9 mouse cellular contexts compared by ENCODE assay signal in the genomic region with DNA sequence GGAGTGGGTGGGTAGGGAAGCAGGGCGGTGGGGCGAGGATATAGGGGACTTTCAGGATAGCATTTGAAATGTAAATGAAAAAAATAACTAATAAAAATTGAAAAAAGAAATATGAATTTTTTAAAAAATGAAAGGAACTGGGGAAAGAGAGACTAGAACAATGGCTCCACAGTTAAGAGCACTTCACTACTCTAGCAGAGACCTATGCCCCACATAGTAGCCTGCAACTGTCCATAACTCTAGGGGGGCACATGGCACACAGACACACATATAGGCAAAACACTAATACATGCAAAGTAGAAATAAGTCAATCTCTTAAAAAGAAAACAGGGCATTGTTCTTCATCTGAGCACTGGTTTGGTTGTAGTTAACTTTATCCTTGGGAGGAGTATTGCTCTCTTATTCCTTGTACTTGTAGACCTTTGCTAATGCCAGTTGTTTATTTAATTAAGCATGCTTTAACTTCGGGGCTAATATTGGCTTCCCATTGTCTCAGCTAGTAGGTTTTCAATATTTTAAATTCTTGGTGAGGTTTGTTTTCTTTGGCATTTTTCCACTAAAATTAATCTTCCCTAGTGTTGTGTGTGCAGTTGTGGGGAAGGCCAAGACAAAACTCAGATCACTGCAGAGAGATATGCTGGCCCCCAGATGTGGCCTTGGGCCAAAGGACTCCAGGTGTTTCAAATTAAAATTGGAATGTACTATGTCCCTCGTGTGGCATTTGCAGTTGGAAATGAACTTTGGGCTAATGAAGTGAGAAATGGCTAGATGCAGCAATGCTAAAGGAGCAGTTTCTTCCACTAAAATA.
DNase-seq lines count a peak whose midpoint lies in the region; ATAC-seq and TF ChIP-seq lines count a peak whose summit lies in the region.
"Had no signal": no experiment of that assay in that cellular context is flagged by ENCODE, and none has a peak within 500 bp of the region (broad histone marks: within the 10 kb centered on the region; RNA-seq: fewer than 3 reads in every experiment).

No protein-coding gene starts in this region.

- H3K4me1 ChIP-seq in hindbrain, embryonic 10.5 days (replicated peaks), result no peaks in the 10 kb centered on the region
- no peaks in the 10 kb centered on the region for H3K4me1 ChIP-seq in hindbrain, postnatal 0 days (ENCODE audit: insufficient read depth, low read length)
- H3K4me1 ChIP-seq in lung, embryonic 16.5 days (replicated peaks; ENCODE audit: control insufficient read depth, insufficient read depth, low read length), result no peaks in the 10 kb centered on the region
- H3K4me1 ChIP-seq in forebrain, postnatal 0 days (ENCODE audit: insufficient read depth), result no peaks in the 10 kb centered on the region
- H3K4me1 ChIP-seq: liver, embryonic 15.5 days had no signal

- 84% methylated on average over 4 of the region's 4 CpGs for WGBS in hindbrain, embryonic 10.5 days
- 77% methylated on average over 4 of the region's 4 CpGs for WGBS in hindbrain, postnatal 0 days
- WGBS in lung, embryonic 16.5 days, result 63% methylated on average over 4 of the region's 4 CpGs
- WGBS in forebrain, postnatal 0 days, result 84% methylated on average over 4 of the region's 4 CpGs

- H3K9me3 ChIP-seq in hindbrain, embryonic 10.5 days, result no peaks in the 10 kb centered on the region
- H3K9me3 ChIP-seq in hindbrain, postnatal 0 days (ENCODE audit: low read length), result no peaks in the 10 kb centered on the region
- no peaks in the 10 kb centered on the region for H3K9me3 ChIP-seq in lung, embryonic 16.5 days (ENCODE audit: control insufficient read depth, low read length)
- no peaks in the 10 kb centered on the region for H3K9me3 ChIP-seq in forebrain, postnatal 0 days (ENCODE audit: low read length)
- H3K9me3 ChIP-seq: liver, embryonic 15.5 days had no signal

- H3K36me3 ChIP-seq in hindbrain, embryonic 10.5 days, result no peaks in the 10 kb centered on the region
- H3K36me3 ChIP-seq in hindbrain, postnatal 0 days (ENCODE audit: insufficient read depth, low read length), result no peaks in the 10 kb centered on the region
- no peaks in the 10 kb centered on the region for H3K36me3 ChIP-seq in lung, embryonic 16.5 days (ENCODE audit: control insufficient read depth, insufficient read depth, low read length)
- H3K36me3 ChIP-seq in forebrain, postnatal 0 days (ENCODE audit: insufficient read depth), result no peaks in the 10 kb centered on the region
- H3K36me3 ChIP-seq: liver, embryonic 15.5 days had no signal

- H3K4me3 ChIP-seq in hindbrain, embryonic 10.5 days, result no peak overlapping the region
- H3K4me3 ChIP-seq in hindbrain, postnatal 0 days (ENCODE audit: low read length), result no peak overlapping the region
- H3K4me3 ChIP-seq in lung, embryonic 16.5 days (ENCODE audit: low read length), result no peak overlapping the region
- H3K4me3 ChIP-seq in forebrain, postnatal 0 days (ENCODE audit: low read depth, low read length), result no peak overlapping the region
- H3K4me3 ChIP-seq: liver, embryonic 15.5 days had no signal

- H3K27ac ChIP-seq in hindbrain, embryonic 10.5 days, result no peak overlapping the region
- H3K27ac ChIP-seq in hindbrain, postnatal 0 days, result no peak overlapping the region
- no peak overlapping the region for H3K27ac ChIP-seq in lung, embryonic 16.5 days (ENCODE audit: low read length)
- H3K27ac ChIP-seq in forebrain, postnatal 0 days (ENCODE audit: low read depth, low read length), result no peak overlapping the region
- H3K27ac ChIP-seq: liver, embryonic 15.5 days had no signal

- TF ChIP-seq CTCF in hindbrain, postnatal 0 days (IDR thresholded peaks at IDR 0.05; ENCODE audit: low read depth), result no peak
- no peak for TF ChIP-seq CTCF in forebrain, postnatal 0 days (IDR thresholded peaks at IDR 0.05; ENCODE audit: low read depth)

- no peak overlapping the region for H3K9ac ChIP-seq in hindbrain, postnatal 0 days (replicated peaks; ENCODE audit: low read length)
- no peak overlapping the region for H3K9ac ChIP-seq in lung, embryonic 16.5 days (ENCODE audit: low read length)
- no peak overlapping the region for H3K9ac ChIP-seq in forebrain, postnatal 0 days
- H3K9ac ChIP-seq: liver, embryonic 15.5 days had no signal

- H3K4me2 ChIP-seq in hindbrain, postnatal 0 days (ENCODE audit: low read depth, low read length), result no peak overlapping the region
- no peak overlapping the region for H3K4me2 ChIP-seq in lung, embryonic 16.5 days (ENCODE audit: low read depth, low read length)
- H3K4me2 ChIP-seq in forebrain, postnatal 0 days (ENCODE audit: low read depth), result no peak overlapping the region
- H3K4me2 ChIP-seq: liver, embryonic 15.5 days had no signal

- ATAC-seq in hindbrain, postnatal 0 days, result no peak
- ATAC-seq in lung, embryonic 16.5 days (ENCODE audit: low read depth), result peak; percentile 72
- ATAC-seq in forebrain, postnatal 0 days, result no peak

- peak; percentile 25 for DNase-seq in hindbrain, embryonic 10.5 days (ENCODE audit: low spot score)
- no peak for DNase-seq in hindbrain, postnatal 0 days (ENCODE audit: low spot score)
- DNase-seq in embryo, embryonic 11 days, result peak; percentile 48
- peak; percentile 8 for DNase-seq in gastrocnemius, postnatal 25 days
- DNase-seq in thymus, postnatal 14 days, result no peak
- no peak for DNase-seq in frontal cortex, adult 2 months (ENCODE audit: extremely low spot score in 1 of 2, low spot score in 1 of 2)
- DNase-seq in forebrain, postnatal 0 days, result no peak

- H3K27me3 ChIP-seq in hindbrain, embryonic 10.5 days (ENCODE audit: insufficient read depth, poor library complexity, severe bottlenecking), result no peaks in the 10 kb centered on the region
- no peaks in the 10 kb centered on the region for H3K27me3 ChIP-seq in hindbrain, postnatal 0 days (ENCODE audit: insufficient read depth, low read length)
- H3K27me3 ChIP-seq in lung, embryonic 16.5 days (ENCODE audit: control insufficient read depth, insufficient read depth, low read depth, low read length), result no peaks in the 10 kb centered on the region
- H3K27me3 ChIP-seq in forebrain, postnatal 0 days (ENCODE audit: insufficient read depth, low read length), result no peaks in the 10 kb centered on the region
- H3K27me3 ChIP-seq: liver, embryonic 15.5 days had no signal

Comparison
In these comparisons a context has a peak if more than half of its experiments do, and no peak if none do; other contexts are left out.
1. DNase-seq: peak in hindbrain, embryonic 10.5 days (single experiment), embryo, embryonic 11 days (single experiment) and gastrocnemius, postnatal 25 days (single experiment); none in hindbrain, postnatal 0 days (single experiment), thymus, postnatal 14 days (single experiment), frontal cortex, adult 2 months (0 of 2) and forebrain, postnatal 0 days (single experiment).